Mouse (Mus musculus) neural tube, embryonic 11.5 days (tissue): ENCODE data around the gene Focad. TPM values are rescaled to one million over a fixed set of nuclear protein-coding genes. Genes with fewer than 3 reads are reported as not detected.

Experiments used
- ATAC-seq: fragments of 200-750 bp; cut with Nextera tagmentation; 2 replicates; pipeline ENCODE4 v1.8.0; 2017; ENCODE audit warnings: moderate number of reproducible peaks, mild to moderate bottlenecking, moderate TSS enrichment, moderate library complexity; ENCODE audit not compliant: insufficient read depth, low FRiP score, low TSS enrichment
- DNase-seq: peaks from one replicate; pipeline ENCODE4 v3.0.0-alpha.2; 2015; ENCODE audit warnings: low spot score
- H3K27ac ChIP-seq: fragments of 300-500 bp; sonication (generic); 2 replicates; pipeline ENCODE4 v1.5.1; 2014; ENCODE audit warnings: low read depth, mild to moderate bottlenecking, low read length
- H3K27me3 ChIP-seq: fragments of 300-500 bp; sonication (generic); 2 replicates; pipeline ENCODE4 v1.6.1; 2014; ENCODE audit warnings: mild to moderate bottlenecking, low read length, mixed read lengths; ENCODE audit not compliant: control insufficient read depth, insufficient read depth
- H3K36me3 ChIP-seq: fragments of 300-500 bp; sonication (generic); 2 replicates; pipeline ENCODE4 v1.6.1; 2014; ENCODE audit warnings: mild to moderate bottlenecking, low read length, moderate library complexity, mixed read lengths; ENCODE audit not compliant: control insufficient read depth, insufficient read depth
- H3K4me1 ChIP-seq: fragments of 300-500 bp; sonication (generic); 2 replicates; pipeline ENCODE4 v1.6.1; 2014; ENCODE audit warnings: low read length, mixed read lengths; ENCODE audit not compliant: control insufficient read depth, insufficient read depth
- H3K4me2 ChIP-seq: fragments of 300-500 bp; sonication (generic); 2 replicates; pipeline ENCODE4 v1.6.1; 2014; ENCODE audit warnings: low read depth, mild to moderate bottlenecking, moderate library complexity
- H3K4me3 ChIP-seq: fragments of 300-500 bp; sonication (generic); 2 replicates; pipeline ENCODE4 v1.5.1; 2014; ENCODE audit warnings: low read depth, low read length
- H3K9ac ChIP-seq: fragments of 300-500 bp; sonication (generic); 2 replicates; pipeline ENCODE4 v1.6.1; 2014; ENCODE audit warnings: mild to moderate bottlenecking, low read length
- H3K9me3 ChIP-seq: fragments of 300-500 bp; sonication (generic); 2 replicates; pipeline ENCODE4 v1.6.1; 2016; ENCODE audit warnings: low read length; ENCODE audit not compliant: control insufficient read depth
- WGBS: fragments of 180-500 bp; shearing (Covaris S2); extraction: QIAGEN DNeasy Blood & Tissue Kit; methylation state at CpG from one replicate; pipeline ENCODE4 v1.1.7; 2014; 5-methylcytosine and 5-hydroxymethylcytosine counted together
- polyA plus RNA-seq: library from polyadenylated mRNA; unstranded; fragments of >200 nt; fragmentation: Nextera tagmentation; extraction: Ambion mirVana; gene quantifications from 2 replicates; pipeline ENCODE4 v1.2.1, GENCODE M21; 2014

Gene Focad
- polyA plus RNA-seq, 1 experiment from 2014 or later = 18.8 TPM

DNA sequence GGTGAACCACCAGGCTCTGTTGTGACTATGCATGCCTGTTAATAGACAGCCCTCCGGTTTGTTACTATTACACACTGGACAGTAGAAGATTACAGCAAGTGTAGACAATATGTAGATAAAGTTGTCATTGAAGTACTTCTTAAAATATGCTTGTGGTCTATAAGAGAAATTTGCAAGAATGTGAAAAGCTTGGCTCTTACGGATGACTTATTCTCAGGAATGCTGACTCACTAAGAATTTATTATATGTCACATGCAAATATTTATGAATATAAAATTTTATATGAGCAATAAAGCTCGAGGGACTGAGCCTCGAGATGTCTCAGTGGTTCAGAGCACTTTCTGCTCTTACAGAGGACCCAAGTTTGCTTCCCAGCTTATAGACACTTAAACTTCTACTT lies 240.1 kb downstream of the Focad start:
- Histone ChIP-seq H3K9me3 (no peaks in the 10 kb centered on the region), H3K4me2 (no peak overlapping the region), H3K27me3 (no peaks in the 10 kb centered on the region), H3K4me3 (no peak overlapping the region), H3K9ac (no peak overlapping the region), H3K4me1 (no peaks in the 10 kb centered on the region), H3K36me3 (no peaks in the 10 kb centered on the region), H3K27ac (no peak overlapping the region)
- DNase-seq (no peak), ATAC-seq (no peak)
- 82% methylated on average over 4 of the region's 4 CpGs for WGBS

DNA sequence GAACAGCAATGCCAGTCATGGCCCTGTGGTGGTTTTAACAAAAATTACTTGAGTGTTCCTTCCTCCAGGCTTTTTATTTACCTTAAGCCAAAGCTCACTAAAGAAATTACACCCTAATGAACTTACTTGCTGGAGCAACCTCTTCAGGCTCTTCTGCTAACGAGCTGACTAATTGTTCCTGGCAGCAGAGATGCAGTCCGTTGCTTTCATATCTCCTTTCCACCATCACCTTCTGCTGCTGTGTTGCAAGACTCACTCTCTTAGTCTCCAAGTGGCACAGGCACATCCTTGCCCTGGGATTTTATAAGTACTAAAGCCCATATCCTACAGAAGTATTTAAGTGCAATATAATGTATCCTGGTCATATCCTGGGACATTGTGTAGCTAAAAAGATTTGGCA lies 242.3 kb downstream of the Focad start:
- WGBS = 79% methylated on average over 2 of the region's 2 CpGs
- H3K4me1 ChIP-seq = no peaks in the 10 kb centered on the region
- ATAC-seq = no peak
- H3K36me3 ChIP-seq = no peaks in the 10 kb centered on the region
- H3K4me3 ChIP-seq = no peak overlapping the region
- H3K27ac ChIP-seq = no peak overlapping the region
- H3K9me3 ChIP-seq = no peaks in the 10 kb centered on the region
- no peak overlapping the region for H3K4me2 ChIP-seq
- no peak overlapping the region for H3K9ac ChIP-seq
- DNase-seq = no peak
- no peaks in the 10 kb centered on the region for H3K27me3 ChIP-seq

DNA sequence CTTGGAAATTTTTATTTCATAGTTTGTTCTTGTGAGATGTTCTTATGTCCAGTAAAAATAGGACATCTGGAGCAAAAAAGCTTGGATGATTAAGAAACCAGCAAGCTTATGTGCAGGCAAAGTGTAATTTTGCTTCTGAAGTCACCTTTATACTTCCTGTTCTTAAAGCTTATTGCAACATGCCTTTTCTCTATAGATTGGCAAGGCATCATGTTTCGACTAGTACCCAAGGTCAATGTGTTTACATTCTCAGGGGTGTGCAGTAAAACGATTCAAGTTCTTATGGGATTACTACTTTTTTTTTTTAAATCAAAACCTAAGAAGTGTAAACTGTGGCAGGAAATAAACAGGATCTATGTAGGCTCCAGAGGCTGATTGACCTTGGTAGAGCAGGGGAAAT lies 242.9 kb downstream of the Focad start:
- H3K4me2 ChIP-seq = no peak overlapping the region
- H3K27me3 ChIP-seq = no peaks in the 10 kb centered on the region
- H3K9ac ChIP-seq = no peak overlapping the region
- 72% methylated on average over 2 of the region's 2 CpGs for whole genome bisulfite sequencing
- no peaks in the 10 kb centered on the region for H3K36me3 ChIP-seq
- no peaks in the 10 kb centered on the region for H3K9me3 ChIP-seq
- ATAC-seq = no peak
- H3K4me3 ChIP-seq = no peak overlapping the region
- DNase-seq = no peak
- no peak overlapping the region for H3K27ac ChIP-seq
- no peaks in the 10 kb centered on the region for H3K4me1 ChIP-seq

DNA sequence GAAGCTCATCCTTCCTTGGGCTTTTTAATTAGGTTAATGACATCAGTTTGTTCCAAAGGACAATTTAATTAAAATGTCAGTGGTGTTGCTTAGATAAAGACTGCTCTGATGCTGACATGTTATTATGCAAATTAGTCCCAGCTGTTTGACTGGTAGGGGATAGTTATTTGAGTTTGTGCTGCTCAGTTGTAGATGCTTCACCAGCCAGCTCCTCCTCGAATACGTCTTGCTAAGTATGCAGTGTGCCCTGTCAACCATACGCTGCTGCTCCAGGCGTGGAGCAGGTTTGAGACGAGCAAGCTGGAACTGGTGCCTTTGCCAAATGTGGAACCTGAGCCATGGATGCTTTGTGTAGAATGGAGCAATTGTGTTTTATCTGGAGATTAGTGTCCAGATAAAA lies 243.7 kb downstream of the Focad start:
- H3K36me3 ChIP-seq = no peaks in the 10 kb centered on the region
- H3K4me3 ChIP-seq = no peak overlapping the region
- DNase-seq (no peak), ATAC-seq (no peak)
- H3K4me1 ChIP-seq = no peaks in the 10 kb centered on the region
- H3K27me3 ChIP-seq = no peaks in the 10 kb centered on the region
- H3K9ac ChIP-seq = no peak overlapping the region
- H3K9me3 ChIP-seq = no peaks in the 10 kb centered on the region
- 73% methylated on average over 5 of the region's 5 CpGs for WGBS
- no peak overlapping the region for H3K27ac ChIP-seq
- H3K4me2 ChIP-seq = no peak overlapping the region

DNA sequence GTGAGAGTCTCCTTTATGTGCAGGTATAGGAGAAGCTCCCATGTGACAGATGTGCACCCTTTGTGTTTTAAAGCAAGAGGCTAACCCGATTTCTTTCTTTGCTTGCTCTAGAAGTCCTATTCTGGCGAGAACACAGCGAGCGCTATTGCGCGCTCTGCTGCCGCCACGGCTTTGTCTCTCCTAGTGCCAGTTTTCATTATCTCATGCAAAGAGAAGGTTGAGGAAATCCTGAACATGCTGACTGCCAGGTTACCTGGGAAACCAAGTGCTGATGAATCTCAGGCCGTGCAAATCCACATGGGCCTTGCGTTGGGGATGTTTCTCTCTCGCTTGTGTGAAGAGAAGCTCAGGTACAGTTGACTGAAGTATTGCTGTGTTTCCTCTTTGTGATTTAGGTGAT lies 250.0 kb downstream of the Focad start:
- no peaks in the 10 kb centered on the region for H3K4me1 ChIP-seq
- ATAC-seq (no peak), DNase-seq (no peak)
- no peak overlapping the region for H3K4me3 ChIP-seq
- no peaks in the 10 kb centered on the region for H3K9me3 ChIP-seq
- WGBS = 80% methylated on average over 11 of the region's 11 CpGs
- H3K27ac ChIP-seq = no peak overlapping the region
- no peaks in the 10 kb centered on the region for H3K36me3 ChIP-seq
- H3K4me2 ChIP-seq = no peak overlapping the region
- H3K27me3 ChIP-seq = no peaks in the 10 kb centered on the region
- H3K9ac ChIP-seq = no peak overlapping the region

DNA sequence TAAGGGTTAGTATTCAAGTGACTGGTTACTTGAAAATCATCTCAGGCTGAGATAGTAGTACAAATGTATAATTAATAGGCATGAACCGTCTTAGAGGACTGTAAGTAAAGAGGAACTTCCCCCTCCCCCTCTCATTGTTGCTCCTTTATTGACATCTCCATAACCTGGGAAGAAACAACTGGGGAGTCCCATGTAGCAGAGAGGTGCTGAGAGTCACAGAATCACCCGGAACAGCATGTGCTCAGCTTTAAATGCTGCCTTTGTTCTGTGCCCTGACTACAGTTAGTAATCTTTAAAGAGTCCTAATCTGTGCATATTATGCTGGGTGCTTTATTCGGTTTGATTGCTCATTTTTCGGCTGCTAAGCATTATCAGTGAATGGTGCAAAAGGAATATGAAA lies 250.6 kb downstream of the Focad start:
- H3K9me3 ChIP-seq = no peaks in the 10 kb centered on the region
- no peak overlapping the region for H3K9ac ChIP-seq
- no peaks in the 10 kb centered on the region for H3K4me1 ChIP-seq
- no peak for DNase-seq
- 70% methylated on average over 4 of the region's 4 CpGs for WGBS
- H3K27ac ChIP-seq = no peak overlapping the region
- ATAC-seq = no peak
- H3K36me3 ChIP-seq = no peaks in the 10 kb centered on the region
- no peak overlapping the region for H3K4me3 ChIP-seq
- no peak overlapping the region for H3K4me2 ChIP-seq
- no peaks in the 10 kb centered on the region for H3K27me3 ChIP-seq

DNA sequence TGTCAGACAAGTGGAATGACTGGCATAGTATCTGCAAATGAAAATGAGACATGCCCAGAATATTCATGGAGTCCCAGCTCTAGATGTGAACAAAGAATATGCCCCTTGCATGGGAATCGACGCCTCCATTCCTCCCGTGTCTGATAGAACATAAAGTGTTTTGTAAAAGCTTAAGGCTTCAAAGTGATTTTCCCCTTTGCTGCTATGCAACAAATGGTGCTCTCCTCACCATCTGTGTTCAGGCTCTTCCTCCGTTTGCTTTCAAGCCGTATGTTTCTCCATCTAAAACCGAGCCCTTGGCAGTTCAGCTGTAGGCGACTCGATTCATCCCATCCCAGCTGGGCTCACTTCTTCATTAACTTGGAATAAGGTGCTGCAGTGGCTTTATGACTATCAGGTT lies 251.5 kb downstream of the Focad start:
- no peak overlapping the region for H3K9ac ChIP-seq
- H3K27me3 ChIP-seq = no peaks in the 10 kb centered on the region
- H3K4me3 ChIP-seq = no peak overlapping the region
- H3K27ac ChIP-seq = no peak overlapping the region
- H3K4me1 ChIP-seq = no peaks in the 10 kb centered on the region
- no peak for DNase-seq
- no peaks in the 10 kb centered on the region for H3K9me3 ChIP-seq
- WGBS = 67% methylated on average over 8 of the region's 8 CpGs
- H3K36me3 ChIP-seq = no peaks in the 10 kb centered on the region
- no peak for ATAC-seq
- no peak overlapping the region for H3K4me2 ChIP-seq

DNA sequence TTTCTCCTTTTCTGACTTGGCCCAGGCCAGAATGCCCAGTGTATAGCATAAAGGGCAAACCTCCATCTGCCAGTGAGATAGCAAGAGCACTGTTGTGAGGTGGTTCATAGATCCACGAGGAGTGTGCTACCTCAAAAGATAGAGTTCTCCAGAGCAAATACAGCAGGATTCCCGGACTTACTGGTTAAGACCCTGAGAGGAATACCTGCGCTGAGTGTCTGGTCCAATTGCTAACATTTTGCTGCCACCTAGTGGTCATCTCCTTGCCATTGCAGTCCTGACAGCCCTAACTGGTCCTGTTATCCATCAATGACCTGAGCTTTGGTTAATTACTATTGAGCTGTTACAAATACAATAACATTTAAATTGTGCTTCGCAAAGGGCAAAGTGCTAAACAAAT lies 256.5 kb downstream of the Focad start:
- H3K4me3 ChIP-seq = no peak overlapping the region
- WGBS = 3% methylated on average over 4 of the region's 4 CpGs
- DNase-seq (peak; percentile 78), ATAC-seq (peak; percentile 82)
- no peaks in the 10 kb centered on the region for H3K9me3 ChIP-seq
- no peak overlapping the region for H3K27ac ChIP-seq
- no peaks in the 10 kb centered on the region for H3K4me1 ChIP-seq
- no peaks in the 10 kb centered on the region for H3K36me3 ChIP-seq
- H3K4me2 ChIP-seq = no peak overlapping the region
- no peaks in the 10 kb centered on the region for H3K27me3 ChIP-seq
- no peak overlapping the region for H3K9ac ChIP-seq

DNA sequence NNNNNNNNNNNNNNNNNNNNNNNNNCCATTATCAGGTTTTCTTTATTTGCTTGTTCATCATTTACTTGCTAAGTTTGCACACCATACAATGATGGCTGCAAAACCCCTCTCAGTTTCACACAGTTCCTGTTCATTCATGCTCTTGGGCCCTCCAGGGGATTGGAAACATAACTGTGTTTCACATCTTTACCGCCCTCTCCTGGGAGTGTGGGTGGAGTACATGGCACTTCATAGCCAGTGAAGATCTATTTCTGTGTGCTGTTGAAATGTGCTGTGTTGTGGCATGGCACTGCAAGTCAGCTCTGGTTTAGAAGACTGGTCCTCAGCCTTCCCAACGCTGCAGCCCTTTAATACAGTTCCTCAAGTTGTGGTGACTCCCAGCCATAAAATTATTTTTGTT lies 262.2 kb downstream of the Focad start:
- DNase-seq (no peak), ATAC-seq (no peak)
- Histone ChIP-seq H3K9me3 (no peaks in the 10 kb centered on the region), H3K4me1 (no peaks in the 10 kb centered on the region), H3K4me3 (no peak overlapping the region), H3K27me3 (no peaks in the 10 kb centered on the region), H3K4me2 (no peak overlapping the region), H3K36me3 (no peaks in the 10 kb centered on the region), H3K27ac (no peak overlapping the region), H3K9ac (no peak overlapping the region)
- WGBS = 71% methylated on average over 2 of the region's 2 CpGs
